Mouse (Mus musculus) heart, adult 11 months (tissue): ENCODE results near the gene Tfpi.
A peak's percentile ranks its signal among the peaks of the same experiment; 100 is the strongest.

ENCODE experiments used
- DNase-seq: peaks from one replicate; pipeline ENCODE4 v3.0.0; 2022

Gene Tfpi

DNA sequence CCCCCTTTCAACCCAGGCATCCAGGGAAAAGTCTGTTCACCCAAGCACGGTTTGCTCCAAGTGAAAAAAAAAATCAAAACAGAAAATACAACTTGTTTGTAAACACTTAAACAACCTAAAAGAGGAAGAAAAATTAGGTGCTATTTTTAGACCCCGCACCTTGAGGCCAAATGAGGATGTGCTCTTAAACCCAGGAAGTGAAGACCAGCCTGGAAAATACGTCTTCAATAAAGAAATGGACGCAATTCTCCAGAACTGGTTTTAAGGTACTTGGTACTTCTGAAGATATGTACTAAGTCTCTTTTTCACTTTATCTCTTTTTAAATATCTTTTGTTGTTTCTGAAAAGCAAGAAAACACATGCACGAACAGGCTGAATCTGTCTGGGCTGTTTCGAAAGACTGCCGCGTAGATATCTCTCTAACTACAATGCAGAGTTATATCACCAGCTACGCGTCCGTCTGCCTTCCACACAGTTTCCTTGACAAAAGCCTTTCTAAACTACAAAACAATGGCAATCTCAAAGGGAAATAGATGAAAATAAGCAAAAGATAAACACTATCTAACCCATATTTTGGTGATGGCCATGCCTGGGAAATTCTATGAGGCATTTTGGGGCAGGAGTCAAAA lies 89.1 kb downstream of the Tfpi start:
- peak; percentile 89 for DNase-seq

DNA sequence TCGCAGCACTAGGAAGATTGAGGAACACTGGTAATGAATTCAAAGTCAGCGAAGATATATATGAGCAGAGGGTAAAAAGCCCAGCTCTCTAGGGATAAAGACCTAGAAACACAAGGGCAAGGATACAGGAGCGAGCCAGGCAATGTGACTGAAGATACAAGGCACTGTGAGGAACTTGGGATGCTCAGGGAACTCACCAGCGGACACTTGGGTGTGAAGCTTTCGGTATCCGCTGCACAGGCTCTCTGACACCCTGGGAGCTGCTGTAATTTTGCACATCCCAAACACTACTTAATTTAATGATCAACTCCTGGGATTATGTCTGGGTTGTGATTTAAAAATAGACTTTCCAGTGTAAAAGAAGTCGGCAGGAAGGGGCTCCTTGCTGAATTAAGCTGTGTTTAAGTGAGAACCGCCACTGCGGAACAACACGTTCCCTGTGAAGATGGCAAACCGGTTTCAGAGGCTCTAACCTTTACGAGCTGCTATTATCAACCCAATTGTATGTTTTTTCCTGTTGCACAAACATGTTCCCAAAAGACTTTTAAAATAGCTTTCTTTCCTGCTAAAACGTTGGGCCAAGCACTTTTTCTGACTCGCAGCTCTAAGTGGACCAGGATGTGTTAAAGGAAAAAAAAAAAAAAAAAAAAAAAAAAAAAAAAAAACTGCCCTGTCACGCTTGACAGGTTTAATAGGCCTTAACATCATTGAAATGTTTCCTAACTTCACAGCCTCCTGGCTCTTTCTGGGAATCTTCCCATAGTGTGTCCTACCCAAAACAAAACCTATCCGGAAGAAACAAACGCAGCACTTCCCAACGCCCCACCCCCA lies 89.8 kb downstream of the Tfpi start:
- DNase-seq, result peak; percentile 97

DNA sequence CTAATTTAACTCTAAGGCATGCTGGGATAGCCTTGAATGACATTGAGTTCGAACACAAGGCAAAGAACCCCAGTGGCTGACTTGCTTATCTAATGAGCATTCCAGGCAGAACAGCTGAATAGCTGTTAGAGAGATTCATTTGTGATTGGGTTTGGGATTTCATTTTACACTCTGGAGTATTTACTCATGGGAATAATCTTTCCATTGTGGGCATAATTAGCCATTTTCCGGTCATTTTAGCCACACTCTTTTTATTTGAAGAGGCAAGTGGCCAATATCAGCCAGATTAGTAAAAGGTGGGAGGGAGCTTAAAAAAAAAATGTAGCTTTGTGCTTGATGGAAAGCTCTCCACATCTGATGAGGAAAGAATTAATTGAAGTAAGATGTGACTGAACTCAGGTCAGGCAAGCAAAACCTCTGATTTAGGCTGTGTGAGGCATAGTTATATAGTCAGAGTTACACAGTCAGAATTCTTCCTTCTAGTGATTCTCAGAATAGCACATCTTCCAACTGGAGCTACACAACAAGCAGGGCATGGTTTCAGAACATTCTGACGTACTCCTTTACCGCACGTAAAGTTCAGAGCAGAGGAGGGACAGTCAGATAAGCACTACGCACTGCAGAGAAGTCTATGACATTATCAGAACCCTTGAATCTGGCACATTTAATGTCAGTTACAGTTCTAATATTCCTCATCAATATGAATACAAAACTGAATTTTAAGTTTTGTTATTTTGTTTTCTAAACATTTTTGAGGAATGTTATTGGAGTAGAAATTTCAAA lies 91.5 kb downstream of the Tfpi start:
- DNase-seq, result peak; percentile 59

DNA sequence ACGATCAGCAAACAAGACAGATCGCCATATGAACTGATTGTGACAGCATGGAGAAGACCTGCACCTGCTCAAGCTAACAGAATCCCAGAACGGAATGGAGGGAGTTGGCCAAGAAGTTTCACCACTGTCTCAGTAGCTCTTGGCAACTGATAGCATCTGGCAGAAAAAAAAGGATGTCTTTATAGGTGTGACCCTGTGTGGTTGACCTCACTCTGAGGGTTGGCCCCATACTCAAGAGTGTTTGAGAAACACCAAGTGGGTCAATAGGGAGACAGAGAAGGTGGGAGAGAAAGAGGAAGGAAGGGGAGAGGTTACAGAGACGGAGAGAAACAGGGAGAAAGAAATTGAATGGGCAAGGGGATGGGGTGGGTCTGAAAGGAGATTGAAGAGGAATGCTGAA lies 92.7 kb downstream of the Tfpi start:
- peak; percentile 78 for DNase-seq
